Mouse (Mus musculus) brain, embryonic 14.5 days (tissue): Measurements from ENCODE around the gene Rbbp9.

ENCODE experiments used
- CTCF ChIP-seq: fragments of 200-500 bp; IDR thresholded peaks from 2 replicates; pipeline ENCODE4 v1.5.1; 2012; ENCODE audit warnings: inconsistent platforms, mild to moderate bottlenecking, moderate library complexity, borderline replicate concordance; ENCODE audit not compliant: insufficient read depth, insufficient read length; ENCODE audit errors: extremely low read depth
- POLR2A ChIP-seq: fragments of 200-500 bp; IDR thresholded peaks from 2 replicates; pipeline ENCODE4 v1.6.1; 2012; ENCODE audit warnings: mild to moderate bottlenecking, inconsistent platforms, borderline replicate concordance; ENCODE audit not compliant: poor library complexity, insufficient read depth, insufficient read length, severe bottlenecking; ENCODE audit errors: extremely low read depth

DNA sequence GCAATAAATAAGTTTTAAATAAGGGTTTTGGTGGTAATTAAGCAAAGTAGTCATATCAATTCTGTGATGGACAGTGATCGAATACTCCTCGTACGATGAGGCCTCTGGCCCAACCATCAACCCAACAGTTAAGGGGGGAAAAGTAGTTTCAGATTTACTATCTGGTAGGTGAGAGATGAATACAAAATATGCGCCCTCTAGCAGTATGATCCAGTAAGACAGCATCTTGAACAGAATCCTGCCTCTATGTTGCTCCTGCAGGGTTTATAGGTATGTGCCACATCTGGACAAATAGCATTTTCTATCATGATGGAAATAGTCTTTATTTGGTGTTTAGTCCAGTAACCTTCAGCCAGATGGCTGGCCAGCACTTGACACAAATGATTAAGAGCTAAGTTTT, 9.4 kb downstream of the Rbbp9 start:
- TF ChIP-seq CTCF: no peak; the same call in 1 of the 2 replicates
- no peak for TF ChIP-seq POLR2A
